ENCODE assay signal across 8 mouse cellular contexts in genomic region chr9:116175488-116176115, GRCm38 (mm10). TPM values are rescaled to one million over a fixed set of nuclear protein-coding genes. Genes with fewer than 3 reads are reported as not detected.
A peak's percentile ranks its signal among the peaks of the same experiment; 100 is the strongest.
DNase-seq lines count a peak whose midpoint lies in the region; ATAC-seq lines count a peak whose summit lies in the region.

No protein-coding gene starts in this region.

- DNase-seq in ovary, adult 18-20 months (ENCODE audit: low spot score) = peak; percentile 22
- no peak for DNase-seq in ovary, postnatal 10 days (ENCODE audit: low spot score)
- DNase-seq in forebrain, embryonic 10.5 days (ENCODE audit: extremely low spot score, low spot score) = no peak
- peak; percentile 92 for DNase-seq in induced T-regulatory cell, adult 2 months (ENCODE audit: low read depth)
- DNase-seq in MN1 (ENCODE audit: low spot score) = no peak
- DNase-seq in Muller cell, postnatal 12 days (ENCODE audit: inconsistent ontology term) = no peak

- peak overlapping the region; percentile 72 for H3K4me2 ChIP-seq in liver, embryonic 15.5 days

- peaks cover 41% of the 10 kb centered on the region for H3K27me3 ChIP-seq in forebrain, embryonic 10.5 days (ENCODE audit: poor library complexity, severe bottlenecking)
- peaks cover 12% of the 10 kb centered on the region for H3K27me3 ChIP-seq in liver, embryonic 15.5 days

- peak overlapping the region; percentile 64; the same call in 1 of the 2 replicates for H3K9ac ChIP-seq in liver, embryonic 15.5 days

- no peak for ATAC-seq in liver, embryonic 15.5 days (ENCODE audit: insufficient read depth)
- peak; percentile 58 for ATAC-seq in neutrophil, adult 5-6 weeks (ENCODE audit: extremely low read depth, insufficient number of reproducible peaks, low FRiP score, poor library complexity, severe bottlenecking)

- peak overlapping the region; percentile 89 for H3K27ac ChIP-seq in forebrain, embryonic 10.5 days
- peak overlapping the region; percentile 83 for H3K27ac ChIP-seq in liver, embryonic 15.5 days (replicated peaks)

- H3K9me3 ChIP-seq in forebrain, embryonic 10.5 days = no peaks in the 10 kb centered on the region
- H3K9me3 ChIP-seq in liver, embryonic 15.5 days (replicated peaks) = no peaks in the 10 kb centered on the region

- 7% methylated on average over 16 of the region's 16 CpGs for WGBS in forebrain, embryonic 10.5 days
- 3% methylated on average over 16 of the region's 16 CpGs for WGBS in liver, embryonic 15.5 days (ENCODE audit: insufficient replicate concordance)

- H3K4me1 ChIP-seq in forebrain, embryonic 10.5 days = peaks cover 18% of the 10 kb centered on the region
- H3K4me1 ChIP-seq in liver, embryonic 15.5 days (replicated peaks) = peaks cover 31% of the 10 kb centered on the region

- no peaks in the 10 kb centered on the region for H3K36me3 ChIP-seq in forebrain, embryonic 10.5 days (replicated peaks)
- no peaks in the 10 kb centered on the region for H3K36me3 ChIP-seq in liver, embryonic 15.5 days (replicated peaks)

- H3K4me3 ChIP-seq in forebrain, embryonic 10.5 days = peak overlapping the region; percentile 83
- H3K4me3 ChIP-seq in liver, embryonic 15.5 days (replicated peaks) = peak overlapping the region; percentile 65

RNA-seq across cellular contexts. Expression of gene Tgfbr2, which starts 0.4 kb away (rescaled TPM):
- 5.2 and 5.5 TPM in 2 replicates for polyA plus RNA-seq in forebrain, embryonic 10.5 days (2016; fragmentation: Nextera tagmentation; extraction: Ambion mirVana)
- polyA plus RNA-seq in liver, embryonic 15.5 days (2015; fragmentation: Nextera tagmentation; extraction: Ambion mirVana) = 6.5 and 6.6 TPM in 2 replicates
- total RNA-seq in neutrophil, adult 5-6 weeks (2017) = 131 and 138 TPM in 2 replicates

Comparison
In these comparisons a context has a peak if more than half of its experiments do, and no peak if none do; other contexts are left out.
1. DNase-seq: peak in ovary, adult 18-20 months (single experiment) and induced T-regulatory cell, adult 2 months (single experiment); none in ovary, postnatal 10 days (single experiment), forebrain, embryonic 10.5 days (single experiment), MN1 (single experiment) and Muller cell, postnatal 12 days (single experiment).